Mouse (Mus musculus): ENCODE results near the gene Gde1.

DNA sequence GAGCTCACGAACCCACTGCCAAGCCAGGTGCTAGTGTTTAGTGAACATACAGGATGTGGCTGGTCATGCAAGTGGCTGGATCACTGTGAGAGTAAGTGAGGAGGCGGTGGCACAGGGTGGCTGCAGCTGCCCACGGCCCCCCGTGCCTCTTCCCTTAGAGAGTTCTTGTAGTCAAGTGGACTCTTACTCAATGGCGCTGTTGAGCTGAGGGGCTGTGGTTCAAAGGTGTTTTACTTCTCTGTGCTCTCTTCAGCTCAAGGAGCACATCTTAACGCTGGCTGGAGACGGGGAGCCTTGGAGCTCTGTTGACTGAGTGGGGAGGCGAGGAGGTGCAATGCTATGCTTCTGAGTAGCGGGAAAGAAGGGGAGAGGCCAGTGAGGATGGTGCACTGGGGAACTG is 18.3 kb upstream of the Gde1 start:
- TF ChIP-seq CTCF (IDR thresholded peaks at IDR 0.05; ENCODE audit: low read depth, low read length) (no peak), GATA1 (IDR thresholded peaks at IDR 0.05; ENCODE audit: borderline replicate concordance, low read length) (no peak), POLR2AphosphoS5 (IDR thresholded peaks at IDR 0.05; ENCODE audit: insufficient replicate concordance, low read depth, low read length) (no peak)
